Mouse (Mus musculus) small intestine, adult 10 weeks (tissue): ENCODE measurements around the gene Vps13d. TPM values are rescaled to one million over a fixed set of nuclear protein-coding genes. Genes with fewer than 3 reads are reported as not detected.

Experiments used
- polyA plus RNA-seq: library from polyadenylated mRNA; stranded (reverse); fragments of 350-450 nt; fragmentation: Illumina TruSeq; extraction: RNeasy Lipid Tissue Mini Kit (QIAGEN cat#74804); gene quantifications from one replicate; pipeline ENCODE4 v1.2.3, GENCODE M21; 2014; ENCODE audit warnings: low replicate concordance

The Vps13d gene
- polyA plus RNA-seq, result 27.2 TPM

GRCm38 (mm10) chr4:145194559-145195162 lies at the start of gene Vps13d:
TSS of gene Vps13d (minus strand) at chr4:145195005.

Other genes with a start within 250 kb of the Vps13d start
- 1.0 TPM for gene Tnfrsf1b, start 51.9 kb upstream of the Vps13d start, polyA plus RNA-seq
- gene Tnfrsf8, start 120.2 kb upstream of the Vps13d start, polyA plus RNA-seq, result not detected